Mouse (Mus musculus) lung, adult 2 months (tissue): Measurements from ENCODE around the gene Hpcal4. TPM values are rescaled to one million over a fixed set of nuclear protein-coding genes. Genes with fewer than 3 reads are reported as not detected.

Experiments
- DNase-seq: peaks from one replicate; pipeline ENCODE4 v3.0.0; 2022
- H3K4me1 ChIP-seq: fragments of 200-500 bp; 2 replicates; pipeline ENCODE4 v1.6.1; 2011; ENCODE audit warnings: low read length; ENCODE audit not compliant: control insufficient read depth, insufficient read depth
- H3K4me3 ChIP-seq: fragments of 200-500 bp; replicated peaks from 2 replicates; pipeline ENCODE3; 2011; ENCODE audit warnings: low read depth, mild to moderate bottlenecking, control low read depth, low read length; ENCODE audit errors: extremely low read depth
- CTCF ChIP-seq: fragments of 200-500 bp; IDR thresholded peaks from 2 replicates; pipeline ENCODE4 v1.5.1; 2011; ENCODE audit warnings: mild to moderate bottlenecking, low read length, control low read depth; ENCODE audit not compliant: insufficient read depth
- POLR2A ChIP-seq: fragments of 200-500 bp; IDR thresholded peaks from 2 replicates; pipeline ENCODE4 v1.6.1; 2011; ENCODE audit warnings: low read depth, mild to moderate bottlenecking, control low read depth, low read length, borderline replicate concordance; ENCODE audit errors: extremely low read depth
- WGBS: fragments of 180-500 bp; shearing (Covaris S2); methylation state at CpG from one replicate; pipeline ENCODE4 v1.1.7; 2018; 5-methylcytosine and 5-hydroxymethylcytosine counted together
- polyA plus RNA-seq: library from polyadenylated mRNA; depleted of rRNA; stranded (reverse); fragments of >200 nt; gene quantifications from 2 replicates; pipeline ENCODE4 v1.2.3, GENCODE M21; 2012

Gene Hpcal4
- polyA plus RNA-seq, 1 experiment, result 2.8 TPM

- Histone ChIP-seq H3K4me3 (peak overlapping the region; percentile 25), H3K4me1 (peaks cover 5% of the 10 kb centered on the region; the same call in 1 of the 2 replicates)
- DNase-seq, result peak; percentile 68
- WGBS, result 5% methylated on average over 15 of the region's 15 CpGs
- TF ChIP-seq POLR2A (no peak), CTCF (peak; percentile 66)
Measured at GRCm38 (mm10) chr4:123200771-123201185, 17.8 kb downstream of the Hpcal4 start.

- Histone ChIP-seq H3K4me3 (peak within 1 kb of the TSS; percentile 25), H3K4me1 (peaks cover 5% of the 10 kb centered on the region; the same call in 1 of the 2 replicates)
- 3% methylated on average over 58 of the region's 58 CpGs for WGBS
- DNase-seq, result peak; percentile 19
- no peak for TF ChIP-seq POLR2A
- TF ChIP-seq CTCF, result no peak
Measured at GRCm38 (mm10) chr4:123201186-123202093, 18.4 kb downstream of the Hpcal4 start, which contains the start of gene Nt5c1a. Gene Nt5c1a, plus strand, starts transcription at chr4:123201504.

GRCm38 (mm10) chr4:123202094-123202420 is 19.0 kb downstream of the Hpcal4 start:
- WGBS, result 23% methylated on average over 8 of the region's 8 CpGs
- TF ChIP-seq POLR2A (no peak), CTCF (no peak)
- no peak overlapping the region for H3K4me3 ChIP-seq
- no peak for DNase-seq
- peaks cover 5% of the 10 kb centered on the region; the same call in 1 of the 2 replicates for H3K4me1 ChIP-seq

GRCm38 (mm10) chr4:123207337-123207736 is 24.3 kb downstream of the Hpcal4 start:
- no peak for DNase-seq
- WGBS, result 59% methylated on average over 5 of the region's 5 CpGs
- Histone ChIP-seq H3K4me3 (no peak overlapping the region), H3K4me1 (no peaks in the 10 kb centered on the region)
- no peak for TF ChIP-seq CTCF
- no peak for TF ChIP-seq POLR2A

- Histone ChIP-seq H3K4me3 (no peak overlapping the region), H3K4me1 (no peaks in the 10 kb centered on the region)
- 66% methylated on average over 8 of the region's 8 CpGs for WGBS
- DNase-seq, result no peak
- TF ChIP-seq POLR2A (no peak), CTCF (no peak)
Measured at GRCm38 (mm10) chr4:123210996-123211395, 28.0 kb downstream of the Hpcal4 start.

GRCm38 (mm10) chr4:123211453-123211852 is 28.4 kb downstream of the Hpcal4 start:
- DNase-seq, result no peak
- WGBS, result 41% methylated on average over 5 of the region's 5 CpGs

GRCm38 (mm10) chr4:123212330-123212729 is 29.3 kb downstream of the Hpcal4 start:
- 52% methylated on average over 2 of the region's 2 CpGs for WGBS

More at GRCm38 (mm10) chr4:123211453-123211852, 28.4 kb downstream of the Hpcal4 start:
- no peak overlapping the region for H3K4me3 ChIP-seq
- H3K4me1 ChIP-seq, result no peaks in the 10 kb centered on the region
- no peak for TF ChIP-seq POLR2A
- no peak for TF ChIP-seq CTCF

GRCm38 (mm10) chr4:123213975-123214374 is 30.9 kb downstream of the Hpcal4 start:
- WGBS, result 83% methylated on average over 9 of the region's 9 CpGs
- no peak for TF ChIP-seq CTCF
- TF ChIP-seq POLR2A, result no peak

More at GRCm38 (mm10) chr4:123212330-123212729, 29.3 kb downstream of the Hpcal4 start:
- no peak overlapping the region for H3K4me3 ChIP-seq
- TF ChIP-seq CTCF, result no peak
- TF ChIP-seq POLR2A, result no peak
- H3K4me1 ChIP-seq, result no peaks in the 10 kb centered on the region
- DNase-seq, result no peak

GRCm38 (mm10) chr4:123215367-123215766 is 32.3 kb downstream of the Hpcal4 start:
- Histone ChIP-seq H3K4me1 (no peaks in the 10 kb centered on the region), H3K4me3 (no peak overlapping the region)
- 88% methylated on average over 1 of the region's 1 CpGs for WGBS
- no peak for TF ChIP-seq CTCF
- TF ChIP-seq POLR2A, result no peak
- DNase-seq, result no peak

More at GRCm38 (mm10) chr4:123213975-123214374, 30.9 kb downstream of the Hpcal4 start:
- no peak for DNase-seq
- Histone ChIP-seq H3K4me3 (no peak overlapping the region), H3K4me1 (no peaks in the 10 kb centered on the region)

GRCm38 (mm10) chr4:123216782-123217181 is 33.8 kb downstream of the Hpcal4 start:
- TF ChIP-seq POLR2A, result no peak
- TF ChIP-seq CTCF, result peak; percentile 83
- H3K4me1 ChIP-seq, result no peaks in the 10 kb centered on the region
- H3K4me3 ChIP-seq, result no peak overlapping the region
- no peak for DNase-seq
- 6% methylated on average over 1 of the region's 1 CpGs for WGBS
